Mouse (Mus musculus) right cerebral cortex, postnatal 25 days (tissue): ENCODE data around the gene Tmem74b.

ENCODE experiments used
- DNase-seq: peaks from one replicate; pipeline ENCODE4 v3.0.0; 2022

The Tmem74b gene

DNA sequence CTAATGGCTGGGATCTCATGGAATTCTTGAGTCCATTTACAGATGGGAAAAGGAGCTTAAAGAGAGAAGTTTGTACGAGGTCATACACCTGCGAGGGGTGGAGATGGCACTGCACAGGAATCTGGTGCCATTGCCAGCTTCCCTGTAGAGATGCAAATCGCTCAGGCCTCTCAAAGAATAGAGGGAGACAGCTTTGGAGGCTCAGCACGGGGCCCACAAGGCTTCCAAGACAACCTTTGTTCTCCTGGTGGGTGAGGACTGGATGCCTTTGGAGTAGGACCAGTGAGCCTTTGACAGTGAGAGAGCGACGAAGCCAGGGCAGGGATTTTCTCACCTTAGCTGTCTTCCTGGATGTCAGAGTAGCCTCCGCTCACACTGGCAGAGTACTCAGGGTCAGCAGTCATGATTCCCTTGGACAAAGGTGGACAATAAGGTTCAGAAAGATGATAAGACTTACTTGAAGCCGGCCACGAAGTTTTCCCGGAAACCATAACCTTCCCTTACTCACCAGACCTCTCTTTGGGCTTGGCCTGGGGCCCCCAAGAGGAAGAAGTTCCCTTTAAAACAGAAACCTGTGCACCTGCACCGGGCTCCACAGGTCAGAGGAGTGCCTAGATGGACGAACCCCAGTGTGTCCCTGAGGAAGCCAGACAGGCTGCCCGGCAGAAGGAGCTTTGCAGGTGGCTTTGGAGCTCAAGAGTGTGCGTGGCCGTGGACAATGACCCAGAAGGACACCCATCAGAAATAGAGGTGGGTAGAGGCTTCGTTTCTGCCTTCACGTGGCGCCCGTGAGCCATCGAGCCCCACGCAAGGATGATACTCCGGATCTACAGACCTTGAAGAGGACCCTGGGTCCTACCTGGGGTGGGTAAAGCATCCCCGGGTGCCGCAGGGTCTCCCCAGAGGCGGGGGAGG lies at the start of gene Tmem74b:
Gene Tmem74b (plus strand): TSS at position 778 of the 915 bp plus-strand sequence.
- DNase-seq: no peak

- DNase-seq: no peak
Measured at GRCm38 (mm10) chr2:151652053-151652452, 49.8 kb upstream of the Tmem74b start.

DNA sequence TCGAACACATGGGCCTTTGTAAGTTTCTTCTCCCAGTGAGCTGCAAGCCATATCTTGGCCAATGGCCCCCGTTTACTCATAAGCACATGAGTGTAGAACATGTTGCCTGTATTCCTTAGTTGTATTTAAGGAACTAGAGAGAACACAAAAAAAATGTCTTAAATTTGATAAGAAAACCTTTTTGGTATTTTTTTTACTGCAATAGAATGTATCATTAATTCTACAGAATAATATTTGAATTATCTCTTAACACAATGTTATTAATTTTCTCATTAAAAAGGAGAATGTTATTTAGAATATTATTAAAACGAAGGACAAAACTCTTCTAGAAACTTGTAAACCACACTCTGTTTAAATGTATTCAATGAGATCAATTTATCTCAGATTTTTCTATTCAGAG lies 33.4 kb upstream of the Tmem74b start, which contains the start of gene Rad21l:
Gene Rad21l (minus strand): TSS at position 101 of the 400 bp plus-strand sequence.
- DNase-seq: no peak

DNA sequence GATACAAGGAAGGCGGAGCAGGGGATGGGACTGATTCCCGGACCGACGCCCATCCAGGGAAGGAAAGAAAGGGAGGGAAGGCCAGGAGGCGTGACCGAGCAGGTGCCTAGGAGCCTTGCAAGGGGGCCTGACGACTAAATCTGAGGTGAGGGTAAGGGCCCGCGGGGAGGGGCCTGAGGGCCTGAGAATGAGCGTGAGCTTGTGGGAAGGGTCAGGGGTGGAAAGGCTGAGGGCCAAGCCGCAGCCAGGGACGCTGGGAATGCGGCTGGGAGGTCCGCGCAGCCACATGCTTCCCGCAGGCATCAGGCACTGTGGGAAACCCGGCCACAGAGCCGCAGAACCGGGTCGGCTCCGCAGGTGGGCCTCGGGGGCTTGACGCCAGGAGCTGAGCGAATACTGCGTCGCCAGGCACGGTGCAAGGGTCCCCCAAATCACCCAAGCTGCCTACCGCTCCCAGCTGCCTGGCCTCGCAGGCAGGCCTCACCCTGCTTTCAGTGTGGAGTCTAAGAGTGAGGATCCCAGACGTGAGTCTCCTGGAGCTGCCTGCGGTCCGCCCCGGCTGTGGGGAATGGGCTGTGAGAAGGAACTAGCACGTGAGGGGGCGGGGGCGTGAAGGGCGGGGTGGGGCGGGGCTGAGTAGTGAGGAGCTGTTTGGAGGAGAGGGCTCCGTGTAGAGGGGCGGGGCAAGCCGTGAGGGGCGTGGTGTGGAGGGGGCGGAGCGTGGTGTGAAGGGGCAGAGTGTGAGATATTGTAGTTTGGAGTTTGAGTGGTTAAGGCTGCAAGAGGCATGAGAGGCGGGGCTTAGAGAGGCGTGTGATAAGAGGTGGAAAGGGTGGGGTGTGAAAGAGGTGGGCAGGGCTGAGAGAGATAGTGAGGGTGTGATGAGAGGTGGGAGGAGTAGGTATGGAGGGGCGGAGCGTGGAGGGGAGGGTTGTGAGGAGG lies 31.5 kb upstream of the Tmem74b start:
- no peak for DNase-seq

DNA sequence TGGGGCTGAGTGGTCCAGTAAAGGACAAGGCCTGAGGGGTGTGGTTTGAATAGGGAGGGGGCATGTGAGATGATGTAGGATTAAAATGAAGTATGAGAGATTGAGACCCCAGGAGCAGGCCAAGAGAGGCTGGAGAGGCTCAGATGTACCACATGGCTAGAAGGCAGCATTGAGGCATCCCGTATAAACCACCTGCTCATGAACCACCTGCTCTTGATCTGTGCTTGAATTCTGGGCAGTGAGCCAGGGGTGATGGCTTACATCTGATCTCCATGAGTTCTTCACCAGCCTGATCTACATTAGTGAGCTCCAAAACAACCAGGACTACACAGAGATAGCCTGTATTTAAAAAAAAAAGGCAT lies 30.9 kb upstream of the Tmem74b start:
- no peak for DNase-seq

- no peak for DNase-seq
Measured at GRCm38 (mm10) chr2:151676234-151676633, 25.6 kb upstream of the Tmem74b start.

- DNase-seq: no peak
Measured at GRCm38 (mm10) chr2:151682357-151682756, 19.5 kb upstream of the Tmem74b start.

DNA sequence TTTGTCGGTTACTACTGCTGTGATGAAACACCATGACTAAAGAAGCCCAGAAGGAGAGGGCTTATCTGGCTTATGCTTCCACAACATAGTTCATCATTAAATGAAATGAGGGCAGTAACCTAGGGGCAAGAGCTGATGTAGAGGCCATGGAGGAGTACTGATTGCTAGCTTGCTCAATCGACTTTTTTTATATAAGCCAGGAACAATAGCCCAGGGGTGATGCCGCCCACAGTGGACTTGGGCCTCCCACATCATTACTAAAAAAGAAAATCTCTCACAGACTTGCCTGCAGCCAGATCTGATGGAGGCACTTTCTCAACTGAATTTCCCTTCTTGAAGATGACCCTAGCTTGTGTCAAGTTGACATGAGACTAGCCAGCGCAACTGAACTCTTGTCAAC lies 18.8 kb upstream of the Tmem74b start:
- no peak for DNase-seq

DNA sequence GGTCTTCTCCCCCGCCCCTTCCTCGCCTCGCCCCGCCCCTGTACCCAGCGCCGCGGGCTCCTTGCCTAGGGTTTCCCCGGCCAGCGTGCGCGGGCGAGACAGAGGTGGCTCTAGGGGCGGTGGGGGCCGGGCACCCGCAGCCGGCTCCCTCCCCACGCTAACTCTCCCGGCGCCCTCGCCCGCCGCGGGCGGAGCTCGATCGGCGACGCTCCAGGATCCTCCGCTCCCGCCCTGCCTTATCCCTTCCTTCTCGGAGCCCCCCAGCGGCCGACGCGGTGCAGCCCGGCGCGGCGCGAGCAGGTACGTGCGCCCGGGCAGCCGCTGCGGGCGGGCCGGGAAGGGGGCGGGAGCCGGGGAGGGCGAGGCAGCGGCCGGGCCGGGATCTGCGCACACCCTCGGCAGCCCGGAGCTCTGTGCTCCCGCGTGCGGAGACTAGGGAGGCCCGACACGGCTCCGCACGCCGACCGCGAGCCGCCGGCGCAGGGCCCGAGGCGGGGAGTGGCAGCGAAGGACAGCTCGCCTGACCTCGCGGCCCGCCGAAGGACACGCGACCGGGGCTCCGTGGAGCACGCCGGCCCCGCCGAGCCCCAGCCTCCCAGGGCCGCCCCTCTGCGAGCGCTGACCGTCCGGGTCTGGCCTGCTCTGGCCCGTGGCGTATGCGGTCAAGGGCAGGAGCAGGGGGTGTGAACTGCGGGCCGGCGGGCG lies 490 bp downstream of the Tmem74b start:
- DNase-seq: peak; percentile 72

DNA sequence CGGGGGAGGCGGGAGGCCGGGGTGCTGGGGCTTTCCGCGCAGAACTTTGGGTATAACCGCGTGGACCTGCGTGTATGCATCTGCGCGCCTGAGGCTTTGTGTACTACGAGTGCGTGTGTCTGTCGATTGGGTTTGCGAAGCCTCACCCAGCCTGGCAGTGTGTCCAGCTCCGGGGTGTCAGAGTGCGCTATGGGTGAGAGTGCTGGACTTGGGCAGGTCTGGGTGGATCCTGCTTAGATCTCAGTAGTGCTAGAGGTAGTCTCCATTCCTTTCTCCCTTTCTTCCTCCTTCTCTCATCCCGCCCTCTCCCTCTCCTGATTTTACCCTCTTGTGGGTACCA lies 1.0 kb downstream of the Tmem74b start:
- DNase-seq: peak; percentile 24

- DNase-seq: no peak
Measured at GRCm38 (mm10) chr2:151712647-151713046, 10.8 kb downstream of the Tmem74b start.

DNA sequence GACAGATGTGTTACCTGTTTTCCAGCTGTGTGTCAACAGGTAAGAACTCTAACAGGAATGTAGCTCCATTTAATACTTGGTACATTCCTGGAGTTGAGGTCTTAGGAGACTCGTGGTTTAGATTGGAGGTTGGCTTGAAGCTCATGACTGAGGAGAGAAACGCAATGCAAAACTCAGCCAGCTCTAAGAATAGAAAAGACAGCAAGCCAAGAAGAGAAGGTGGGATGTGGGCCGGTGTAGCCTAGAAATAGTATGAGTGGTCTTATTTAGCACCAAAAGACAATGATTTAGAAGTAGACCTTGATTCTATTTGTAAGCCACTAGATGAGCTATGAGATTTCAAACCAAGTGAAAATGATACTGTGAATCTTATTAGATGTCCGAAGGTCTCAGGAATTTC lies 13.7 kb downstream of the Tmem74b start:
- no peak for DNase-seq

DNA sequence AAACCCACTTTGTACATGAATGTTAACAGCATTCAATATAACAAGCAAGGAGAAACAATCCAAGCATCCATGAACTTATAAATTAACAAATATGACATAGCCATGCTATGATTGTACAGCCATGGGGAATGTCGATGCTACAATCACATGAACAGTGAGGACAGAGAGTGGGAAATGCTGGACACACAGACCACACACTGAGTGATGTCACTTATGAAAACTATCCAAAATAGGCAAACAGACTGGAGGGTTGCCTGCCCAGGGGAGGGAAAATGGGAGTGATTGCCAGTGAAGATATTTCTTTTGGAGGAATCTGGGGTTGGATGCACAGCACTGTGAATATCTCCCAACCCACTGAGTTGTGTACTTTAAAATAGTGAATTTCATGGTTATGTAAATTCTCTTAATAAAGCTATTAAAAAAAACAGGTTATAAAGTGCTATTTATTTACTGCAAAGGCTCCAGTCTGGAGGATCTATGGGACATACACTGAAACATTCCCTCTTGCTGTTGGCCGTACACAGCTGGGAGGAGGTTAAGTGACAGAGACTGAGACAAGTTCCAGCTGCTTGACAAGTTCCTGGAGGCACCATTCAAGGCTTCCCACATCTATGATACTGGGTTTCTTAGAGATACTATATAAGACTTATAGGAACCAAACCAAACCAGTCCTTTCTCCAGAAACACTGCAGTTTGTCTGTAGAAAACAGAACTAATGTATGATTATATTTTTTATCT lies 14.7 kb downstream of the Tmem74b start:
- no peak for DNase-seq

GRCm38 (mm10) chr2:151724094-151724493 lies 22.3 kb downstream of the Tmem74b start:
- DNase-seq: no peak

DNA sequence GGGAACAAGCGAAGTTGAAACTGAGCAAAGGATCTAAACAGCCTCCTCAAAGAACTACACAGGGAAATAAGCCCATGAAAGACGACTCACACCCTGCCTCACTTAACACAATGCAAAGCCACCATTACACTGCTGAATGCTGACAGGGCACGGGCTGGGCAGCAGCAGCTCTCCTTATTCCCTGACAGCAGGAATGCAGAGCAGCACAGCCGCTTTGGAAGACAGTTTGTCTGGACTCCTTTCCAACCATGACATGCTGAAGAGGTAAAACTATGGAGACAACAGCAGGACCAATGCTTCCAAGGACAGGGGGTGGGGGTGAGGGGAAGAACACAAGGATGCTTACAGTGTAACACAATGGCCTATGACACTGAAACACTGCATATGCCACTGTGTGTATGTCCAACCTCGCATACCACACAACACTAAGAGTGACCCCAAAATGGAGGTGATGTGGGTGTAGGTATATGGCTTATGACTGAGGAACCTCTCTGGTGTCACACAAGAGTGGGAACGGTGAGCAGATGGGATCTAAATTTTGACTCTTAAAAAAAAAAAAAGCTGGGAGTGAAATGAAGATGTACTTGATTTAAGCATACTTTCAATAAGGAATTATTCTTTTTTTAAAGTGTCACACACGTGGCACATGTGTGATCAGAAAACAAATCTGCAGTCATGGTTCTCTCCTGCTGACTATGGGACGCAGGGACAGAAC lies 31.5 kb downstream of the Tmem74b start:
- DNase-seq: no peak

DNA sequence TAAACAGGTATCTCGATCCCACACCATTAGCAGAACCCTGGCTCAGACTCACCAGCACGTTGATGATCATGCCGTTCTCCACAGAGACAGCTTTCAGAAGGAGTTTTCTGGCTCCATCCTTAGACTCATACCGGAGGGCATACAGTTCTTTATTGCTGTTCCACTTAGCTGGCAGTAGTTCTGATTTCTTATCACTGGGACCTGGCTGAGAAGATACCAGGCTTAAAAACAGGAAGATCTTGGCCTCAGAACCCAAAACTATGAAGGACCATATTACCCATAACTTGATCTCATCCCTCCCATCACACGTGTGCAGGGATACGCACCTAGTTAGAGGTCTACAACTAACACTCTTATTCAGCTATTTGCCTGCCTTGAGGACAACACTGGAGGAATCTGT lies 33.6 kb downstream of the Tmem74b start:
- no peak for DNase-seq

DNA sequence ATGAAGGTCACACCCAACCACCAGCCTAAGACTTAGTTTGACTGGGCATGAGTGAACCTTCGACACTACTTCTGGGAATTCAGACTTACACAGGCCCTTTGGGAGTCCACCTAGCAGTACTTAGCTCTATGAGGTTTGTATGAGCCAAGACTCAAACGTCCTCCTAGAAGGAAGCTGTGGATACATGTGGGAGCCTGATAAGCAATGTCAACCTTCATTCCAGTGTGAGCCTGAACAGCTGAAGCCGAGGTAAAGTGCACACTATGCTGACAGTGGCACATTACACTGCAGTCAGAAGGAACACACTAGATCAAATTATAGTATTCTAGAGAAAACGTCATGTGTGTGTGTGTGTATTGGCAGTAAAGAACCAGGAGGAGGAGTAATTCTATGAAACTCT lies 36.7 kb downstream of the Tmem74b start:
- DNase-seq: no peak

DNA sequence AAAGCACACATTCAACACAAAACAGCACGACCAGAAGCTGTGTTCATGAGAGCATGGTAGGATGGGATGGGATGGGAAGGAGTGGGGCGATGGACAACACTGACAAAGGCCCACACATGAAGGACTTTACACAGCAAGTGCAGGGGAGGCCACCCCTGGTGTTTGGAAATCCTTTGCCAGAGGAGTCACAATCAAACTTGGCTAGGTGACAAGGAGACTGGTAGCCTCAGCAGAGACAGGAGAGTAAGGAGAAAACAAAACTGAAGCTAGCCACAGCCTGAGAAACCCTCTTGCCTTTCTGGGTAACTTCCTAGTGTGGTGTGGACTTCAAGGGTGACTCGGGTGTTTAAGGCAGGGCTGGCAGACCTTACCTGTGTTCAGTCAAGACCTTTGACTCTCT lies 37.3 kb downstream of the Tmem74b start:
- no peak for DNase-seq

- no peak for DNase-seq
Measured at GRCm38 (mm10) chr2:151739505-151739904, 37.7 kb downstream of the Tmem74b start.

- DNase-seq: peak; percentile 89
Measured at GRCm38 (mm10) chr2:151740741-151741526, 39.1 kb downstream of the Tmem74b start.

- DNase-seq: no peak
Measured at GRCm38 (mm10) chr2:151742084-151742483, 40.3 kb downstream of the Tmem74b start.
